Mouse (Mus musculus) CH12.LX (cell line): ENCODE measurements at regions not wholly inside any gene's neighbourhood (a gene's known extent, or its start where the extent isn't known, plus 50 kb on each side); places are given as distances from the start of the nearest gene placed in this dataset.

ENCODE experiments used
- CTCF ChIP-seq, 2 experiments: IDR thresholded peaks in 1 of 2; conservative IDR thresholded peaks in 1 of 2; 2 replicates each; pipeline ENCODE4 v1.5.1; 2011 to 2012; ENCODE audit warnings: low read depth in 2 of 2, low read length in 2 of 2, improper control_type of control experiment in 1 of 2, inconsistent platforms in 1 of 2, mild to moderate bottlenecking in 1 of 2, moderate library complexity in 1 of 2
- ELF1 ChIP-seq: IDR thresholded peaks from 2 replicates; pipeline ENCODE4 v1.6.1; 2014; ENCODE audit warnings: low read depth, mild to moderate bottlenecking, inconsistent platforms, low read length, improper control_type of control experiment
- EP300 ChIP-seq: IDR thresholded peaks from 2 replicates; pipeline ENCODE4 v1.6.1; 2011; ENCODE audit warnings: low read length, improper control_type of control experiment
- GABPA ChIP-seq: IDR thresholded peaks from 2 replicates; pipeline ENCODE4 v1.6.1; 2012; ENCODE audit warnings: low read depth, low read length, improper control_type of control experiment, inconsistent platforms; ENCODE audit not compliant: insufficient replicate concordance
- POLR2A ChIP-seq: IDR thresholded peaks from 2 replicates; pipeline ENCODE4 v1.6.1; 2011; ENCODE audit warnings: low read depth, mild to moderate bottlenecking, improper control_type of control experiment, low read length
- TBP ChIP-seq: conservative IDR thresholded peaks from 2 replicates; pipeline ENCODE4 v1.6.1; 2011; ENCODE audit warnings: low read depth, low read length, improper control_type of control experiment

DNA sequence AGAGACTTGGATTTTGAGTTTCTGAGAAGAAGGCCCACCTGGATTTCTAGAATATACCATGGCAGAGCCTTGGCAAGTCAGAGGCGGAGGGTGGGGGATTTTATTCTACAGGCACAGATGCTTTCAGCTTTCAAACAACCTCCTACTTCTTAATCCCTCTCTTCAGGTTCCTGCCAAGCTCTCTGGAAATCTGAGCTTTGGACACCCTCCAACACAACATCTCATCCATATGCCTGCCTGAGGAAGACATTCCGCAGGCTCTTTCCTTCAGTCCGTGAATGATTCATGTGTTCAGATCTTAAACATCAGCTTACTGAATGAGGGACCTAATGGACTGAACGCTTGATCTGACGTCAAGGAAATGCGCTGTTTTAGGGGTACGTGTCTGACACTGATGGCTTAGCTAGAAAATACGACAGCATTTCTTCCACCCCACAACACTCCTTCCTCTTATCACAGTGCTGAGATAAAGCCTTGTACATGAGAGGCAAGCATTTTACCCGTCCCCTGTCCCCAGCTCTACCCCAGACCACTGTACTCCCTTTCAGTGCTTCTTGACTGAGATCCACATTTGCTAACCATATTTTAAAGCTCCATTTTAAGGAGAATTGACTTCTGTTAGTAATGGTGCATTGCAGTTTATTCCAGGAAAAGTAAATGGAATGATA lies 97.0 kb upstream of the Galnt5 start:
- TF ChIP-seq CTCF (conservative IDR thresholded peaks at IDR 0.05 in 1 of 2, IDR thresholded peaks at IDR 0.05 in 1 of 2; ENCODE audit: low read depth in 2 of 2, low read length in 2 of 2) (no peak), ELF1 (no peak), EP300 (no peak), GABPA (no peak), POLR2A (no peak), TBP (no peak)
